Mouse (Mus musculus) testis, adult 2 months (tissue): ENCODE data around the gene Phrf1. TPM values are rescaled to one million over a fixed set of nuclear protein-coding genes. Genes with fewer than 3 reads are reported as not detected.

Source experiments
- H3K27ac ChIP-seq: fragments of 200-500 bp; 2 replicates; pipeline ENCODE4 v1.5.1; 2012; ENCODE audit warnings: low read depth, low read length; ENCODE audit not compliant: control insufficient read depth, insufficient read depth
- H3K27me3 ChIP-seq: fragments of 200-500 bp; 2 replicates; pipeline ENCODE4 v1.6.1; 2012; ENCODE audit warnings: mild to moderate bottlenecking, low read length, moderate library complexity; ENCODE audit not compliant: control insufficient read depth, insufficient read depth
- H3K36me3 ChIP-seq: fragments of 200-500 bp; 2 replicates; pipeline ENCODE4 v1.6.1; 2012; ENCODE audit warnings: mild to moderate bottlenecking, low read length; ENCODE audit not compliant: control insufficient read depth, insufficient read depth
- H3K4me1 ChIP-seq: fragments of 200-500 bp; 2 replicates; pipeline ENCODE4 v1.6.1; 2012; ENCODE audit warnings: low read length; ENCODE audit not compliant: control insufficient read depth, insufficient read depth
- H3K4me3 ChIP-seq: fragments of 200-500 bp; 2 replicates; pipeline ENCODE4 v1.5.1; 2012; ENCODE audit warnings: low read depth, mild to moderate bottlenecking, low read length, moderate library complexity, mixed read lengths; ENCODE audit not compliant: control insufficient read depth
- CTCF ChIP-seq: fragments of 200-500 bp; IDR thresholded peaks from 2 replicates; pipeline ENCODE4 v1.5.1; 2012; ENCODE audit warnings: low read depth, mild to moderate bottlenecking, inconsistent platforms, low read length, moderate library complexity; ENCODE audit not compliant: control insufficient read depth, insufficient read depth, insufficient replicate concordance
- POLR2A ChIP-seq: fragments of 200-500 bp; IDR thresholded peaks from 2 replicates; pipeline ENCODE4 v1.6.1; 2012; ENCODE audit warnings: low read depth, mild to moderate bottlenecking, inconsistent platforms, low read length, moderate library complexity; ENCODE audit not compliant: control insufficient read depth
- polyA plus RNA-seq: library from polyadenylated mRNA; depleted of rRNA; stranded (reverse); fragments of >200 nt; gene quantifications from 2 replicates; pipeline ENCODE4 v1.2.3, GENCODE M21; 2012

Phrf1 gene
- polyA plus RNA-seq, 1 experiment = 19.0 TPM

- Histone ChIP-seq H3K27ac (peak overlapping the region; percentile 42; the same call in 1 of the 2 replicates), H3K36me3 (no peaks in the 10 kb centered on the region), H3K4me1 (peaks cover 7% of the 10 kb centered on the region), H3K27me3 (no peaks in the 10 kb centered on the region), H3K4me3 (peak overlapping the region; percentile 83)
- TF ChIP-seq POLR2A (no peak), CTCF (no peak)
Observed at GRCm38 (mm10) chr7:141193348-141193856, 35.2 kb upstream of the Phrf1 start.

- TF ChIP-seq CTCF (0 out of 2 replicates have a peak, but pooled peaks have one; percentile 1), POLR2A (peak; percentile 93)
- Histone ChIP-seq H3K27ac (peak within 1 kb of the TSS; percentile 79), H3K4me1 (peaks cover 7% of the 10 kb centered on the region), H3K4me3 (peak within 1 kb of the TSS; percentile 95), H3K36me3 (no peaks in the 10 kb centered on the region; the same call in 1 of the 2 replicates), H3K27me3 (no peaks in the 10 kb centered on the region)
Observed at GRCm38 (mm10) chr7:141193948-141194347, 34.6 kb upstream of the Phrf1 start, which contains the start of the genes Hras and Lrrc56. Hras (minus strand) TSS chr7:141194005. Lrrc56 (plus strand) TSS chr7:141194157.

GRCm38 (mm10) chr7:141194409-141194808, 34.2 kb upstream of the Phrf1 start:
- TF ChIP-seq CTCF = no peak
- no peak for TF ChIP-seq POLR2A
- Histone ChIP-seq H3K4me1 (peaks cover 7% of the 10 kb centered on the region), H3K27ac (peak overlapping the region; percentile 79), H3K4me3 (peak overlapping the region; percentile 95), H3K27me3 (no peaks in the 10 kb centered on the region), H3K36me3 (no peaks in the 10 kb centered on the region; the same call in 1 of the 2 replicates)

GRCm38 (mm10) chr7:141194830-141195229, 33.8 kb upstream of the Phrf1 start:
- TF ChIP-seq POLR2A (peak; percentile 84), CTCF (no peak)
- H3K36me3 ChIP-seq = no peaks in the 10 kb centered on the region; the same call in 1 of the 2 replicates
- peak overlapping the region; percentile 79 for H3K27ac ChIP-seq
- H3K4me1 ChIP-seq = peaks cover 7% of the 10 kb centered on the region
- H3K27me3 ChIP-seq = no peaks in the 10 kb centered on the region
- H3K4me3 ChIP-seq = peak overlapping the region; percentile 95

GRCm38 (mm10) chr7:141195754-141196153, 32.8 kb upstream of the Phrf1 start:
- peaks cover 7% of the 10 kb centered on the region for H3K4me1 ChIP-seq
- H3K4me3 ChIP-seq = peak overlapping the region; percentile 95; the same call in 1 of the 2 replicates
- no peak overlapping the region for H3K27ac ChIP-seq
- H3K36me3 ChIP-seq = no peaks in the 10 kb centered on the region; the same call in 1 of the 2 replicates
- H3K27me3 ChIP-seq = no peaks in the 10 kb centered on the region
- TF ChIP-seq POLR2A = no peak
- TF ChIP-seq CTCF = no peak

GRCm38 (mm10) chr7:141196619-141197282, 31.8 kb upstream of the Phrf1 start:
- no peak for TF ChIP-seq POLR2A
- Histone ChIP-seq H3K27me3 (no peaks in the 10 kb centered on the region), H3K36me3 (no peaks in the 10 kb centered on the region; the same call in none of the 2 replicates), H3K4me3 (no peak overlapping the region), H3K27ac (no peak overlapping the region), H3K4me1 (peaks cover 7% of the 10 kb centered on the region)

- TF ChIP-seq CTCF = no peak
- H3K27me3 ChIP-seq = no peaks in the 10 kb centered on the region
- H3K4me1 ChIP-seq = peaks cover 2% of the 10 kb centered on the region
- no peak overlapping the region for H3K27ac ChIP-seq
- no peaks in the 10 kb centered on the region; the same call in none of the 2 replicates for H3K36me3 ChIP-seq
- no peak overlapping the region for H3K4me3 ChIP-seq
Observed at GRCm38 (mm10) chr7:141198121-141198520, 30.5 kb upstream of the Phrf1 start.
